Mouse (Mus musculus) testis, postnatal 10 days (tissue): ENCODE data around the gene R3hcc1l.

ENCODE experiments used
- DNase-seq: peaks from one replicate; pipeline ENCODE4 v3.0.0; 2021; ENCODE audit warnings: low spot score

The R3hcc1l gene

GRCm38 (mm10) chr19:42601445-42601844 is 82.9 kb downstream of the R3hcc1l start:
- no peak for DNase-seq

DNA sequence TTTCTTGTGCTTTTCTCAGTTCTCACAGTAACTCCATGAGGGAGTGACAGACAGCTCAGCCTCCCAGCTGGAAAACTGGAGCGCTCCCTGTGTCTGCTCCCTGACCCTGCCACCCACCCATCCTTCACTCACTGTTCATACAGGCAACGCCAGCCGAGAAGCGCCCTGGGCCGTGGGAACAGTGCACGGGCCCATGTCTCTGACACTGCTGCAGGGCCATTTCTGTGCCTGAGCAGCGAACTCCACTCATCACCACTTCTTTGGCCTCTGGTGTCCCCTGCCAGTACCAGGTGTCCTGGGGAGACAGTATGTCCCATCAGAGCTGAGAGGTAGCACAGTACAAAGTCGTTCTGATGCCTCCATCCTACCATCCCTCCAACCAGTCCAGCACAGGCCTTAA is 83.5 kb downstream of the R3hcc1l start:
- peak; percentile 34 for DNase-seq

DNA sequence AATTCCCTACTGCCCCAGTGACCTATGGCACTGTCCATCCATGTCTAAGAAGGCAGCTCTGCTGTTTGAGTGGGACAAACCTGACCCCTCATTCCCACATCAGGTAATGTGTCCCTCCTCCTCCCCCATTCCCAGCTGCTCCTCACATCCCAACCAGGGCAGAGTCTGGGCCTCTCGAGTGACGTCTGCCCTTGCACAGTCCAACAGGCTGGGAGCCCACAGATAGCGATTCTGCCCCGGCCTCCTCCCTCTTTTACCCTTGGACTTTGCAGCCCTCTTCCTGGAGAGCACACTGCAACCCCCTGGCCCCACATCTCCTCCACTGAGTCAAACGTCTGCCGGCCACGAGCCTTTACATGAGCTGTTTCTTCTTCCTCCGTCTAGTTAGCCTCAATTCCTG is 84.0 kb downstream of the R3hcc1l start:
- peak; percentile 33 for DNase-seq

DNA sequence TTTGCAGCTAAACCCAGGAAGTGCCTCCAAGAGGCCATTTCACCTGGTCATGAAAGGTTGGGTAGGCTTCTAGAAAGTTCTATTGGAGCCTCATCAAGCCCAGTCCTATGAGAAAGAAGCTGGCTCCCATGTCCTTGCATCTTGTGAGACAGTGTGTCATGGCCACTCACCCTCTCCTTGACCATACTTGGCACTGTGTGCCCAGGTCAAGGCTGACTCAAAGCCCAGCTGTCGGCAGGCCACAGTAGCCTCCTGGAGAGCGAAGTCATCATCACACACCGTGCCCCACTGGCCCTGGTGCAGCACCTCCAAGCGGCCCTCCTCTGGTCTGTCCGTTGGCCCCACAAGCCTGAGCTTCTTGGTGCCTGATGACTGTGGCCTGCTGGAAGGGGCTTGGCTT is 89.5 kb downstream of the R3hcc1l start:
- DNase-seq = no peak

- no peak for DNase-seq
Measured at GRCm38 (mm10) chr19:42609716-42610115, 91.2 kb downstream of the R3hcc1l start.

DNA sequence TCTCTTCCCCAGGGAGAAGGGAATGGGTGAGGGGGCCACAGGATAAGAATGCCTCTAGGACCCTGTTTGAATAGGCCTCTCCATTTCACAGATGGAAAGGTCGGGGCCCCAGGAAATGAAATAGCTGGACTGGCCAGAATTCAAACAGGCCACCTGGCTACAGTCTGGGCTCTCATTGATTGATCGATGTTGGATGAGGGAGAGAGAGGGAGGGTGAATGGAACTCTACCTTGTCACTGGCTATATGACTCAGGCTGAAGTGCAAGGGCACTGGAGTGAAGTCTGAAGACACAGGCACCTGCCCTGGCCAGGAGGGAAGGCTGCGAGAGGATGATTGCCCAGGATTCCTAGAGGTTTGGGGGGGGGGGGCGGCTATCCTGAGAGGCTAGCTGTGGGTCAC is 93.2 kb downstream of the R3hcc1l start:
- no peak for DNase-seq

GRCm38 (mm10) chr19:42612654-42613053 is 94.1 kb downstream of the R3hcc1l start, which contains the start of gene Loxl4:
Gene Loxl4, minus strand, starts transcription at chr19:42612813.
- peak; percentile 73 for DNase-seq

DNA sequence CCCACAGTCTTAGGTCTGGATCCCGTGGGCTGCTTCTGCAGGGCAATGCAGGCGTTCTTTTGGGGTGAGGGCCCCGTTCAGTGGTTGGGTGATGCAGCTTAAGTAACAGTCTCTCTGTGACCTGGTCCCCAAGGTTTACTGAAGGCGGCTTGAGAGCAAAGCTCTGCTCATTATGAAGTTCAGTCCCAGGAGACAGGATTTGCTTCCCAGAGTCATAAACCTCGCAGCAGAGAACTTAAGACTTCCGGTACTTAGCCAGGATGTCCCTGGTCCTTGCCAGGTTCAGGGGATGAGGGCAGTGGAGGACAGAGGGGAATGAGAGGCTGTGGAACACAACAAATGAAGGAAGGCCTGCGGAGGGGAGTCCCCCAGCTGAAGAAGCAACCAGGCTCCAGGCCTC is 94.6 kb downstream of the R3hcc1l start:
- no peak for DNase-seq

DNA sequence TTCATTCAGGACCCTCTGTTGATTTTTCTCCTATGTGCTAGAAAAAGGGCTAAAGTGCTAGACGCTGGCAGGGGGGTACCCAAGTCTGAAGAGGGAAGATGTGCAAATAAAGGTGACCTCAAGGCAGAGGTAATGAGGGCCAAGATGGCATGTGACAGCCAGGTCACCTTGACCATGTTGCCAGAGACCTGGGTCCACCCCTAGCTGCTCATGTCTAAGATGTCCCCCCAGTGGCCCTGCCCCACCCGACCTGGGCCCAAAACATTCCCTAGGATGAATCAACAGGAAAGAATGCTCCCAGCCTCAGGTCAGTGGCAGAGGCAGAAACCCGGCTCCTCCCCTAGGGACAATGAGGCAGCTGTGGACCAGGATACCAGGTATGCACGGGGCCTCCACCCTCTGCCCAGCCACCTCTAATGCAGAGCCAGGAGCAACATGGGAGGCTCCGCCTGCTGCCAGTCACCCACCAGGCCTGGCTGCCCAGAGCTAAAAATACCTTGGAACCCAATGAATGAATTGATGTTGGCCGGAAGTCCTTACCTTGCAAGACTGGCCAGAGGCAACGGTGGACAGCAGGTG is 95.2 kb downstream of the R3hcc1l start:
- no peak for DNase-seq

DNA sequence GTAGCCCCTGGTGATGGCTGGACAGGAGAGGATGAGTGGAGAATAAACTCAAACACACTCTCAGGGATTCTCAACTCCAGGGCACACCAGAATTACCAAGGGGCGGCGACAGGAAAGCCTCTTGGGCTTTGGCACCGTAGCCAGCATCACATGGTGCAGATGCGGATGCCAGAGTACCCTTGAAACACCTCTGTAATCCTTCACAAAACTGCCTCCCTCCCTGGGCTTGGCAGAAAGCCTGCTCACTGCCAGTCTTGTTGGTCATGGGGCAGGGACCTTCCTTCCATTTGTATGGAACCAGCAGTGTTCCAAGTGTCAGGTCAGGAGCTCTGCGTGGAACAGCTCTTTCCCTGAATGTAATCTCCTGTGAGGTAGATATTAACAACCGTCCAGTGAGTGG is 109.5 kb downstream of the R3hcc1l start:
- DNase-seq = no peak

DNA sequence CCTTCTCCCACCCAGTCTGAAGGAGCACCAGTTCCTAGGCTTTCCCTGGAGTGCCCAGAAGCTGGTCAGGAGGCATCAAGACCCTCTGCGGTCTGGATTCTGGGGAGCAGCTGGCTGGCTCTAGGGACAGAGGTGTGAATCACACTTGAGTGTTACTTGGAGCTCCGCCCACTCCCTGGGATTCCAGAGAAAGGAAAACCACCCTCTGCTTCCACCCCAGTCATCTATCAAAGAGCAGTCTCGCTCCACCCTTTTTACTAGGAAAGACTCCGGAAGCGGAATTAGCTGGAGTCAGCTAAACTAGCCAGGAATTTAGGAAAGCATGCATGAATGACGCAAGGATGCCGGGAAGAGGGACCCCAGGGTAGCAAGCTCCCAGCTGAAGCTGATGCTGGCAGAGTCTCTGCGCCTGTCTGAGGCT is 113.0 kb downstream of the R3hcc1l start:
- no peak for DNase-seq

DNA sequence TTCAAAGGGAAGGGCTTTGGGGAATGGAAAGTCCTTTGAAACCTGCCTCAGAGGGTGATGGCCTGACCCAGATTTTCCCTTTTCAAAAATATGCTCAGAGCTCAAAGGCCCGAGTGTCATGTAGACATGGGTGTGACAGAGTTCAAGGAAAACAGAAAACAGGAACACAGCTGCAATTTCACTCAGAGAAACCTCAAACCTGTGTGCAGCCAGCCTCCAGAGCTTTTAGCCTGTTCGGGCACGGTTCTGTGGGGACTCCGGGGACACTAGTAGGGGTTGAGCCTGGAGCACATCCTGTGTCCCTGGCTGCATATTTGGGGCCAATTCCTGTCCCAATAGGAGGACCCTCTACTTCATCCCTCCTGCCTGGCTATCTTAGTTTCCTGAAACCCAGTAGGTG is 113.7 kb downstream of the R3hcc1l start:
- peak; percentile 35 for DNase-seq

DNA sequence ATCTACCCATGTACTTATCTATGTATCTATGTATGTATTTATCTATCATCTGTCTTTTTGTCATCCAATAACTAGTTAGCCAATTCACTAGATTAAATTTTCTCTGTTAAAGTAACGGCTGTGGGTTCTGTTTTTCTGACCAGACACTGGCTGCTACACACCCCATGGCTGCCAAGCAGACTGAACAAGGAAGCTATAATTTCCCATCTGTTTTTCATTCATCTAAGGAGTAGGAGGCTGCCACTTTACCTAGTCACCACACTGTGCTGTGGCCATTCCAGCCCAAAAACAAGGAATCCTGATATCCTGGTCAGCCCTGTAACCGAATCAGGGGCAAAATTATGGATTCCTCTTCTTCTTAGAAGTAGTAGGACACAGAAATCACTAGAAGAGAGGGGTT is 115.1 kb downstream of the R3hcc1l start:
- peak; percentile 2 for DNase-seq

GRCm38 (mm10) chr19:42636631-42637030 is 118.1 kb downstream of the R3hcc1l start:
- peak; percentile 46 for DNase-seq

- peak; percentile 49 for DNase-seq
Measured at GRCm38 (mm10) chr19:42638604-42639481, 120.3 kb downstream of the R3hcc1l start.

- peak; percentile 12 for DNase-seq
Measured at GRCm38 (mm10) chr19:42639544-42639943, 121.0 kb downstream of the R3hcc1l start.

- peak; percentile 32 for DNase-seq
Measured at GRCm38 (mm10) chr19:42640211-42640610, 121.7 kb downstream of the R3hcc1l start.
